25 mouse cellular contexts compared by ENCODE assay signal in genomic region chr13:9667954-9668496, GRCm38 (mm10).
DNase-seq lines count a peak whose midpoint lies in the region; ATAC-seq and TF ChIP-seq lines count a peak whose summit lies in the region.
"Had no signal": no experiment of that assay in that cellular context is flagged by ENCODE, and none has a peak within 500 bp of the region (broad histone marks: within the 10 kb centered on the region; RNA-seq: fewer than 3 reads in every experiment).

No protein-coding gene starts in this region.

- TF ChIP-seq POLR2A in CH12.LX (IDR thresholded peaks at IDR 0.05; ENCODE audit: low read depth, low read length): no peak

- H3K9me3 ChIP-seq in lung, embryonic 16.5 days (ENCODE audit: control insufficient read depth, low read length): no peaks in the 10 kb centered on the region
- no peaks in the 10 kb centered on the region for H3K9me3 ChIP-seq in CH12.LX (replicated peaks; ENCODE audit: low read length)
- H3K9me3 ChIP-seq: embryonic facial prominence, embryonic 10.5 days; embryonic facial prominence, embryonic 13.5 days; forebrain, embryonic 12.5 days; forebrain, embryonic 15.5 days; hindbrain, embryonic 10.5 days; hindbrain, embryonic 13.5 days had no signal

- in situ Hi-C loops in CH12.LX (cut with MboI; ENCODE audit: low pct_ligation_motif_present, low pct_unique_long_range_greater_than_20kb, low sequenced_read_pairs): no loop called here

- H3K4me1 ChIP-seq in lung, embryonic 16.5 days (replicated peaks; ENCODE audit: control insufficient read depth, insufficient read depth, low read length): peaks cover 8% of the 10 kb centered on the region
- H3K4me1 ChIP-seq in CH12.LX (ENCODE audit: control insufficient read depth in 1 of 2, insufficient read depth in 2 of 2): no peaks in the 10 kb centered on the region
- H3K4me1 ChIP-seq: embryonic facial prominence, embryonic 10.5 days; embryonic facial prominence, embryonic 13.5 days; forebrain, embryonic 12.5 days; forebrain, embryonic 15.5 days; hindbrain, embryonic 10.5 days; hindbrain, embryonic 13.5 days had no signal

- no peak overlapping the region for H3K9ac ChIP-seq in lung, embryonic 16.5 days (ENCODE audit: low read length)
- H3K9ac ChIP-seq in CH12.LX (ENCODE audit: insufficient read depth, low read depth): no peak overlapping the region
- H3K9ac ChIP-seq: embryonic facial prominence, embryonic 13.5 days; forebrain, embryonic 12.5 days; forebrain, embryonic 15.5 days; hindbrain, embryonic 13.5 days had no signal

- H3K27ac ChIP-seq in layer of hippocampus, adult 2 months: peak overlapping the region; percentile 72
- H3K27ac ChIP-seq in lung, embryonic 16.5 days (ENCODE audit: low read length): no peak overlapping the region
- no peak overlapping the region for H3K27ac ChIP-seq in CH12.LX (ENCODE audit: insufficient read depth, low read depth)
- H3K27ac ChIP-seq: embryonic facial prominence, embryonic 10.5 days; embryonic facial prominence, embryonic 13.5 days; forebrain, embryonic 12.5 days; forebrain, embryonic 15.5 days; hindbrain, embryonic 10.5 days; hindbrain, embryonic 13.5 days had no signal

- DNase-seq in layer of hippocampus, adult 2 months (ENCODE audit: low spot score in 2 of 2): no peak
- no peak for DNase-seq in layer of hippocampus, adult 9-11 months
- no peak for DNase-seq in lung, postnatal 36 days
- DNase-seq in CH12.LX (ENCODE audit: extremely low read depth): no peak
- no peak for DNase-seq in gastrocnemius, postnatal 4 days (ENCODE audit: low spot score in 2 of 2)
- DNase-seq: adrenal gland, adult 2 months; adrenal gland, postnatal 14 days; B cell, adult 2 months; cerebellum, adult 11 months; cerebellum, adult 2 months; cerebellum, adult 9-11 months; cerebellum, postnatal 25 days; embryo, embryonic 11 days; gastrocnemius, postnatal 25 days; heart, postnatal 36 days had no signal

- ATAC-seq in lung, embryonic 16.5 days (ENCODE audit: low read depth): peak; percentile 86
- ATAC-seq: forebrain, embryonic 15.5 days; hindbrain, embryonic 16.5 days had no signal

- no peaks in the 10 kb centered on the region for H3K27me3 ChIP-seq in lung, embryonic 16.5 days (ENCODE audit: control insufficient read depth, insufficient read depth, low read depth, low read length)
- H3K27me3 ChIP-seq in CH12.LX (replicated peaks): no peaks in the 10 kb centered on the region
- H3K27me3 ChIP-seq: embryonic facial prominence, embryonic 13.5 days; forebrain, embryonic 12.5 days; forebrain, embryonic 15.5 days; hindbrain, embryonic 13.5 days had no signal

- WGBS in lung, embryonic 16.5 days: 50% methylated on average over 7 of the region's 7 CpGs

- no peak for TF ChIP-seq EP300 in CH12.LX (IDR thresholded peaks at IDR 0.05; ENCODE audit: low read length)

- H3K4me3 ChIP-seq in layer of hippocampus, adult 2 months: no peak overlapping the region
- H3K4me3 ChIP-seq in lung, embryonic 16.5 days (ENCODE audit: low read length): no peak overlapping the region
- H3K4me3 ChIP-seq in CH12.LX (replicated peaks in 1 of 3; ENCODE audit: low read depth in 2 of 3, low read length in 2 of 3, poor library complexity in 1 of 3): no peak overlapping the region
- H3K4me3 ChIP-seq: embryonic facial prominence, embryonic 10.5 days; embryonic facial prominence, embryonic 13.5 days; erythroblast, embryonic 14.5 days; forebrain, embryonic 12.5 days; forebrain, embryonic 15.5 days; hindbrain, embryonic 10.5 days; hindbrain, embryonic 13.5 days had no signal

- dilution Hi-C loops in CH12.LX (cut with MboI; ENCODE audit: extremely low pct_ligation_motif_present, extremely low pct_unique_long_range_greater_than_20kb, low sequenced_read_pairs): no loop called here

- no peak overlapping the region for H3K4me2 ChIP-seq in lung, embryonic 16.5 days (ENCODE audit: low read depth, low read length)
- no peak overlapping the region for H3K4me2 ChIP-seq in CH12.LX (ENCODE audit: insufficient read depth, low read depth, poor library complexity, severe bottlenecking)
- H3K4me2 ChIP-seq: embryonic facial prominence, embryonic 13.5 days; forebrain, embryonic 12.5 days; forebrain, embryonic 15.5 days; heart, embryonic 11.5 days; hindbrain, embryonic 13.5 days had no signal

- H3K36me3 ChIP-seq in lung, embryonic 16.5 days (ENCODE audit: control insufficient read depth, insufficient read depth, low read length): no peaks in the 10 kb centered on the region; the same call in 1 of the 2 replicates
- no peaks in the 10 kb centered on the region for H3K36me3 ChIP-seq in CH12.LX (replicated peaks in 1 of 2; ENCODE audit: control insufficient read depth in 1 of 2, insufficient read depth in 1 of 2, low read length in 1 of 2)

- TF ChIP-seq RAD21 in CH12.LX (IDR thresholded peaks at IDR 0.05; ENCODE audit: low read depth, low read length): no peak

- no peak for TF ChIP-seq CTCF in layer of hippocampus, adult 2 months (conservative IDR thresholded peaks at IDR 0.05)
- no peak for TF ChIP-seq CTCF in CH12.LX (conservative IDR thresholded peaks at IDR 0.05 in 1 of 2, IDR thresholded peaks at IDR 0.05 in 1 of 2; ENCODE audit: low read depth in 2 of 2, low read length in 2 of 2)

- H3K79me2 ChIP-seq in CH12.LX (replicated peaks; ENCODE audit: control insufficient read depth, extremely low read depth, insufficient read depth, poor library complexity, severe bottlenecking): no peaks in the 10 kb centered on the region

TF ChIP-seq in CH12.LX, 34 proteins besides CTCF, POLR2A, EP300 and RAD21:
- TF ChIP-seq TCF12 (IDR thresholded peaks at IDR 0.05; ENCODE audit: low read depth, low read length) (no peak), GABPA (IDR thresholded peaks at IDR 0.05; ENCODE audit: insufficient replicate concordance, low read depth, low read length) (no peak), MAFK (IDR thresholded peaks at IDR 0.05; ENCODE audit: insufficient replicate concordance, low read length) (no peak), UBTF (IDR thresholded peaks at IDR 0.05; ENCODE audit: low read depth, low read length) (no peak), IRF4 (IDR thresholded peaks at IDR 0.05; ENCODE audit: low read depth, low read length) (no peak), SMC3 (IDR thresholded peaks at IDR 0.05; ENCODE audit: low read depth, low read length) (no peak), CHD1 (IDR thresholded peaks at IDR 0.05; ENCODE audit: low read depth, low read length) (no peak), E2F4 (IDR thresholded peaks at IDR 0.05; ENCODE audit: insufficient replicate concordance, low read depth, low read length) (no peak), MAZ (IDR thresholded peaks at IDR 0.05; ENCODE audit: low read depth, low read length) (no peak), USF1 (IDR thresholded peaks at IDR 0.05; ENCODE audit: low read depth, low read length) (peak; percentile 32), CHD2 (IDR thresholded peaks at IDR 0.05; ENCODE audit: low read length) (no peak), USF2 (conservative IDR thresholded peaks at IDR 0.05; ENCODE audit: low read depth, low read length) (peak; percentile 27; the same call in 1 of the 2 replicates), KAT2A (IDR thresholded peaks at IDR 0.05; ENCODE audit: insufficient replicate concordance, low read length) (no peak), RCOR1 (conservative IDR thresholded peaks at IDR 0.05; ENCODE audit: low read depth, low read length) (no peak), BHLHE40 (IDR thresholded peaks at IDR 0.05; ENCODE audit: low read depth, low read length) (peak; percentile 33; the same call in 1 of the 2 replicates)
